Mouse (Mus musculus) adrenal gland, postnatal 4 days (tissue): ENCODE data around the gene Slpi. TPM values are rescaled to one million over a fixed set of nuclear protein-coding genes. Genes with fewer than 3 reads are reported as not detected.
"Not testable (repeated sequence)": the region's sequence is repeated elsewhere in the genome, so short reads cannot be mapped to it uniquely, and the experiment has no call there.

Source experiments
- DNase-seq, 2 experiments: peaks; one replicate each; pipeline ENCODE4 v3.0.0; 2021 to 2022; ENCODE audit warnings: low spot score in 2 of 2, mixed read lengths in 2 of 2
- microRNA-seq: library from miRNA; unstranded; fragments of <30 nt; microRNA quantifications from one replicate; pipeline ENCODE4 v1.2.0, GENCODE M21; 2021
- total RNA-seq, 2 experiments: library from RNA; stranded (reverse); gene quantifications; 2 replicates each; pipeline ENCODE4 v1.2.3; 2021

Gene Slpi
- total RNA-seq, 2 experiments from 2014 or later = 7.8 to 9.0 TPM

DNA sequence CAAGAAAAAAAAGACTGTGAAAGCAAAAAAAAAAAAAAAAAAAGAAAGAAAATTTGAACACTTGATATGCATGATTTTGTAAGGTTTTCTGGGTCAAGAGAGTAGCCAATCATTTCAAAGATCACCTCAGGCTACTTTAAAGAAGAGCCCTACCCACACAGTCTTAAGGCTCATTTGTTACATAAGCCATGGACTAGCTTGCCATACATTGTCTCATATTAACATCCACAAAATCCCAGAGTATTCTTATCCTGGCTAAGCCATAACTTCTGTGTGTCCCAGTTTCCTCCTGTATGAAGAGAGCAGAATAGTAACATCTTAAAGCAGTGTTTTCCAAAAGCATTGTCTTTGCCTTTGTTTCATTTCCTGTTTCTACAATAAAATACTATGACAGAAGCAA is 73.4 kb downstream of the Slpi start:
- not testable (repeated sequence) for DNase-seq

DNA sequence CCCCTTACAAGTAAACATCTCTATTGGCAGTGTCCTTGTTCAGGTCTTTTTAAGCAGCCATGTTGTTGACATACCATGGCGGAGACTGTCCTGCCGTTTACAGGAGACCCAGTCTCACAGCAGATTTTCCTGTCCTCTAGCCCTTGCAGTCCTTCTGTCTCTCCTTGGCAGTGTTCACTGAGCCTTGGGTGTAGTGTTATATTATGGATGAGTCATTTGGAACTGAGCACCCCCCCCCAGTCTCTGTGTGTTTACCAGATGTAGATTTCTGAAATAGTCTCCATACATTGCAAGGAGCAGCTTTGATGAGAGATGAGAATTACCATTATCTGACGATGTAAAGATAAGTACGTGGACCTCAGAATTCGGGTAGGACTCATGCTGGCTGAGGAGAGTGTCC is 76.3 kb downstream of the Slpi start:
- no peak for DNase-seq

Small RNAs within 50 kb of the gene (microRNA-seq; reads per million reads assigned to microRNA genes)
- gene Mir7678 = not detected

Other genes starting within 250 kb of the Slpi start
- under 1 TPM; 0.20 to 0.40 TPM for gene Kcns1, start 218.0 kb downstream of the Slpi start, total RNA-seq
- not detected for gene Wfdc5, start 206.4 kb downstream of the Slpi start, total RNA-seq
- gene Wfdc12, start 198.5 kb downstream of the Slpi start, total RNA-seq = not detected
- not detected for gene Wfdc15a, start 189.0 kb downstream of the Slpi start, total RNA-seq
- gene Wfdc15b, start 167.4 kb downstream of the Slpi start, total RNA-seq = 1 to 10 TPM in 1 of 2 experiments, not detected in 1; 6.0 TPM
- not detected for gene Svs2, start 150.6 kb downstream of the Slpi start, total RNA-seq
- not detected for gene Svs3b, start 132.5 kb downstream of the Slpi start, total RNA-seq
- gene Svs4, start 110.6 kb downstream of the Slpi start, total RNA-seq = not detected
- not detected for gene Svs3a, start 99.8 kb downstream of the Slpi start, total RNA-seq
- gene Svs6, start 72.3 kb downstream of the Slpi start, total RNA-seq = not detected
- under 1 TPM in 1 of 2 experiments, not detected in 1; 0.71 TPM for gene Svs5, start 56.4 kb downstream of the Slpi start, total RNA-seq
- 10 to 100 TPM in 1 of 2 experiments, under 1 TPM in 1; 0.14 to 14.6 TPM for gene Rbpjl, start 14.0 kb upstream of the Slpi start, total RNA-seq
- 1 to 10 TPM; 4.7 to 4.9 TPM for gene Matn4, start 16.1 kb upstream of the Slpi start, total RNA-seq
- 10 to 100 TPM; 75.2 to 93.9 TPM for gene Sdc4, start 54.8 kb upstream of the Slpi start, total RNA-seq
- 10 to 100 TPM; 34.7 to 35.0 TPM for gene Sys1, start 67.9 kb upstream of the Slpi start, total RNA-seq
- gene Gm20458, start 71.9 kb upstream of the Slpi start, total RNA-seq = 1 to 10 TPM in 1 of 2 experiments, under 1 TPM in 1; 0.48 to 3.0 TPM
- gene Trp53tg5, start 84.6 kb upstream of the Slpi start, total RNA-seq = not detected
- 10 to 100 TPM; 10.9 to 17.1 TPM for gene Dbndd2, start 97.0 kb upstream of the Slpi start, total RNA-seq
- gene Pigt, start 108.4 kb upstream of the Slpi start, total RNA-seq = 100 to 1,000 TPM; 133 to 134 TPM
- 10 to 100 TPM in 1 of 2 experiments, 1 to 10 TPM in 1; 1.9 to 49.1 TPM for gene Wfdc2, start 173.3 kb upstream of the Slpi start, total RNA-seq
- gene Spint3, start 184.4 kb upstream of the Slpi start, total RNA-seq = not detected
- 1 to 10 TPM in 1 of 2 experiments, under 1 TPM in 1; 0.48 to 1.2 TPM for gene Wfdc6a, start 196.4 kb upstream of the Slpi start, total RNA-seq
- gene Eppin, start 204.5 kb upstream of the Slpi start, total RNA-seq = not detected
- gene Wfdc6b, start 224.4 kb upstream of the Slpi start, total RNA-seq = not detected
- under 1 TPM; 0.20 to 0.39 TPM for gene Wfdc8, start 224.5 kb upstream of the Slpi start, total RNA-seq
- not detected for gene Wfdc16, start 249.7 kb upstream of the Slpi start, total RNA-seq